Mouse (Mus musculus): ENCODE measurements around the gene Nxph4.

DNA sequence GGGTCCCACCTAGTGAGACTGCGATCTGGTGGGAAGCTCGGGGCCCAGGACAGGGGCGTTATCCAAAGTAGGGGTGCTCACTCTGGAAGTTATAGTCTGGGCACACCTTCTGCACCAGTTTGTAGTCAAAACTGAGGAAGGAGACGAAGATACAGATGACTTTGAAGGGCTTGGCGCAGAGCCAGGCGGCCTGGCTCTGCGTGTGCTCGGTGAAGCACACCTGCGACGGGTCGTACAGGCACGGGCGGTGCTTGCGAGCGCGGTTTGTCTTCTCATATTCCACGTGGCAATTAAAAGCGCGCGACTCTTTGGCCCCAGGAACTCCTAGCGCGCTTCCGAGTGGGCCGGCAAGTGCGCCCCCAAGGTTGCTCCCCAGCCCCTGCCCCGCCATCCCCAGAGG lies 8.3 kb downstream of the Nxph4 start:
- no peak for TF ChIP-seq CTCF (IDR thresholded peaks at IDR 0.05; ENCODE audit: borderline replicate concordance, insufficient read depth, low read length)
- TF ChIP-seq POLR2A (IDR thresholded peaks at IDR 0.05; ENCODE audit: low read depth, low read length) = no peak
